Mouse (Mus musculus): ENCODE results near the gene Klc3. TPM values are rescaled to one million over a fixed set of nuclear protein-coding genes. Genes with fewer than 3 reads are reported as not detected.

The Klc3 gene
- total and polyA plus RNA-seq, 3 experiments, result 0.42 to 3.6 TPM; not detected in 1

DNA sequence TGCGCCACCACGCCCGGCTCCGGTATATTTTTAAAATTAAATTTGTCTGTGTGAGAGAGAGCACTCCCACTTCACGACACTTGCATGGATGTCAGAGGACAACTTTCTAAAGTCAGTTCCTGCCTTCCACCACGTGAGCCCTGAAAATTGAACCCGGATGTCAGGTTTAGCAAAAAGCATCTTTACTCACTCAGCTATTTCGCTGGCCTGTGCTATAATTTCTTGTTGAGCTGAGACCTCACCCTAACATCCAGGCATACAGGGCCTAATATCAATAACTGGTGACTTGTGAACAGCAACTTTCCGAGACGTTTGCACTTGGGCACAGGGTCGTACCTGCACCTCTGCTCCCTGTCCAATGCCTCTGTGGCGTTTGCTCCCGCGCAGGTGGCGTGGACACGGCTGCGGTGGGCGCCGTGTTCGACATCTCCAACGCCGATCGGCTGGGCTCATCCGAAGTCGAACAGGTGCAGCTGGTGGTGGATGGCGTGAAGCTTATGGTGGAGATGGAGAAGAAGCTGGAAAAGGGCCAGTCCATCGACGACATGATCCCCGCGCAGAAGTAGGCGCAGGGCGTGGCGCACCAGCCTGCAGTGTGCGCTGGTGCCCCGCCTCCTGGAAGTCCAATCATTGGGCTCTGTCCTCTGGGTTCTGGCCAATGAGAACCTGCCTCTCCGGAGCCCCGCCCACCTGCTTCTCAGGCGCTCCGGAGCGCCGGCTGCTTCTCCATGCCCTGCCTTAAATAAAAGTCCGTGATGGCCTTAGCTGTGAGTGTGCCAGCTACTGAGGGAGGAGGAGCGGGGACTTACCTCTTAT, 17.1 kb upstream of the Klc3 start:
- DNase-seq (ENCODE audit: low read depth, low spot score), result peak; percentile 96
- peak; percentile 79 for TF ChIP-seq MAX (IDR thresholded peaks at IDR 0.05; ENCODE audit: low read length)
- 0 out of 2 replicates have a peak, but pooled peaks have one; percentile 44 for TF ChIP-seq E2F4 (IDR thresholded peaks at IDR 0.05; ENCODE audit: borderline replicate concordance, low read depth, low read length)
- no peak for TF ChIP-seq ELF1 (IDR thresholded peaks at IDR 0.05; ENCODE audit: low read depth, low read length)
- no peak for TF ChIP-seq CHD2 (IDR thresholded peaks at IDR 0.05; ENCODE audit: low read length)
- no peak for TF ChIP-seq SMC3 (IDR thresholded peaks at IDR 0.05; ENCODE audit: low read depth, low read length)
- TF ChIP-seq USF2 (IDR thresholded peaks at IDR 0.05; ENCODE audit: borderline replicate concordance in 1 of 2, insufficient read depth in 1 of 2, low read depth in 1 of 2, low read length in 2 of 2), result no peak
- no peak for TF ChIP-seq MYB (IDR thresholded peaks at IDR 0.05; ENCODE audit: low read depth, low read length)
- 0 out of 2 replicates have a peak, but pooled peaks have one; percentile 16 for TF ChIP-seq USF1 (IDR thresholded peaks at IDR 0.05; ENCODE audit: low read depth, low read length)
- 0 out of 2 replicates have a peak, but pooled peaks have one; percentile 14 for TF ChIP-seq HCFC1 (IDR thresholded peaks at IDR 0.05; ENCODE audit: low read depth, low read length)
- TF ChIP-seq CTCF (IDR thresholded peaks at IDR 0.05 in 2 of 3, conservative IDR thresholded peaks at IDR 0.05 in 1 of 3; ENCODE audit: control insufficient read depth in 1 of 3, insufficient read depth in 1 of 3, low read depth in 2 of 3, low read length in 3 of 3, poor library complexity in 1 of 3, severe bottlenecking in 1 of 3), result no peak
- TF ChIP-seq NRF1 (IDR thresholded peaks at IDR 0.05; ENCODE audit: insufficient read depth, low read depth, low read length, poor library complexity, severe bottlenecking), result peak; percentile 72
- peak; percentile 86 for TF ChIP-seq MXI1 (IDR thresholded peaks at IDR 0.05; ENCODE audit: low read depth, low read length)
- peak; percentile 73 for TF ChIP-seq SIN3A (IDR thresholded peaks at IDR 0.05; ENCODE audit: low read length)
- no peak for TF ChIP-seq MAFK (IDR thresholded peaks at IDR 0.05; ENCODE audit: borderline replicate concordance, low read depth, low read length)
- TF ChIP-seq TBP (IDR thresholded peaks at IDR 0.05; ENCODE audit: low read depth, low read length), result no peak
- TF ChIP-seq NELFE (IDR thresholded peaks at IDR 0.05; ENCODE audit: low read depth, low read length), result peak; percentile 24; the same call in 1 of the 2 replicates
- no peak for TF ChIP-seq ZNF384 (IDR thresholded peaks at IDR 0.05; ENCODE audit: low read depth, low read length)
- Histone ChIP-seq H3K9me3 (replicated peaks; ENCODE audit: insufficient read depth, low read length) (no peaks in the 10 kb centered on the region), H3K4me3 (ENCODE audit: control insufficient read depth in 1 of 2, insufficient read depth in 1 of 2, low read depth in 2 of 2, low read length in 2 of 2) (peak overlapping the region; percentile 65 to 79), H3K36me3 (ENCODE audit: control insufficient read depth in 1 of 2, insufficient read depth in 2 of 2, low read length in 2 of 2) (0 out of 4 replicates have a peak, but pooled peaks cover 0 to 3% of the 10 kb centered on the region in 2 experiments), H3K27ac (ENCODE audit: control insufficient read depth, low read depth, low read length) (no peak overlapping the region), H3K4me1 (ENCODE audit: control insufficient read depth in 1 of 2, insufficient read depth in 2 of 2, low read length in 2 of 2) (peaks cover 2 to 5% of the 10 kb centered on the region in 2 experiments), H3K27me3 (ENCODE audit: control insufficient read depth in 1 of 2, insufficient read depth in 2 of 2, low read length in 2 of 2) (no peaks in the 10 kb centered on the region), H3K9ac (ENCODE audit: control insufficient read depth, low read depth, low read length, poor library complexity, severe bottlenecking) (peak overlapping the region; percentile 66), H3K79me2 (ENCODE audit: control insufficient read depth, insufficient read depth, low read length, poor library complexity) (no peaks in the 10 kb centered on the region)

GRCm38 (mm10) chr7:19420121-19420520, 16.2 kb upstream of the Klc3 start:
- H3K9ac ChIP-seq (ENCODE audit: control insufficient read depth, low read depth, low read length, poor library complexity, severe bottlenecking), result no peak overlapping the region
- no peak for DNase-seq (ENCODE audit: low read depth, low spot score)
- no peak overlapping the region for H3K4me3 ChIP-seq (ENCODE audit: control insufficient read depth in 1 of 2, insufficient read depth in 1 of 2, low read depth in 2 of 2, low read length in 2 of 2)
- TF ChIP-seq MEF2A (IDR thresholded peaks at IDR 0.05; ENCODE audit: extremely low read depth, insufficient replicate concordance, low read depth, low read length, poor library complexity, severe bottlenecking), result no peak
- TF ChIP-seq TBP (IDR thresholded peaks at IDR 0.05; ENCODE audit: low read depth, low read length), result no peak
- TF ChIP-seq ZMIZ1 (IDR thresholded peaks at IDR 0.05; ENCODE audit: low read depth, low read length), result no peak
- no peak for TF ChIP-seq MAZ (IDR thresholded peaks at IDR 0.05; ENCODE audit: low read depth, low read length)
- TF ChIP-seq HCFC1 (IDR thresholded peaks at IDR 0.05; ENCODE audit: low read depth, low read length), result no peak
- TF ChIP-seq KAT2A (conservative IDR thresholded peaks at IDR 0.05; ENCODE audit: low read depth, low read length), result no peak
- no peak for TF ChIP-seq USF2 (IDR thresholded peaks at IDR 0.05; ENCODE audit: borderline replicate concordance in 1 of 2, insufficient read depth in 1 of 2, low read depth in 1 of 2, low read length in 2 of 2)
- TF ChIP-seq MAX (IDR thresholded peaks at IDR 0.05; ENCODE audit: low read length), result no peak
- no peak for TF ChIP-seq ZKSCAN1 (IDR thresholded peaks at IDR 0.05; ENCODE audit: low read depth, low read length)
- no peak for TF ChIP-seq POLR2AphosphoS2 (IDR thresholded peaks at IDR 0.05; ENCODE audit: low read length)
- TF ChIP-seq CHD2 (IDR thresholded peaks at IDR 0.05; ENCODE audit: low read length), result no peak
- H3K9me3 ChIP-seq (replicated peaks; ENCODE audit: insufficient read depth, low read length), result no peaks in the 10 kb centered on the region
- H3K27ac ChIP-seq (ENCODE audit: control insufficient read depth, low read depth, low read length), result no peak overlapping the region
- no peaks in the 10 kb centered on the region for H3K79me2 ChIP-seq (ENCODE audit: control insufficient read depth, insufficient read depth, low read length, poor library complexity)
- H3K27me3 ChIP-seq (ENCODE audit: control insufficient read depth in 1 of 2, insufficient read depth in 2 of 2, low read length in 2 of 2), result no peaks in the 10 kb centered on the region
- H3K36me3 ChIP-seq (ENCODE audit: control insufficient read depth in 1 of 2, insufficient read depth in 2 of 2, low read length in 2 of 2), result 0 out of 4 replicates have a peak, but pooled peaks cover 0 to 3% of the 10 kb centered on the region in 2 experiments
- H3K4me1 ChIP-seq (ENCODE audit: control insufficient read depth in 1 of 2, insufficient read depth in 2 of 2, low read length in 2 of 2), result peaks cover 2 to 5% of the 10 kb centered on the region in 2 experiments

Data from MEL (cell line).